Mouse (Mus musculus): ENCODE measurements at regions not wholly inside any gene's neighbourhood (a gene's known extent, or its start where the extent isn't known, plus 50 kb on each side); places are given as distances from the start of the nearest gene placed in this dataset.

- H3K4me3 ChIP-seq (replicated peaks; ENCODE audit: low read length) = no peak overlapping the region
- TF ChIP-seq POLR2A (IDR thresholded peaks at IDR 0.05; ENCODE audit: borderline replicate concordance, extremely low read depth, insufficient read depth, insufficient read length) = no peak
- no peak for ATAC-seq (ENCODE audit: low FRiP score, low read depth)
- H3K9me3 ChIP-seq (ENCODE audit: control insufficient read depth, low read length) = no peaks in the 10 kb centered on the region
- peaks cover 8% of the 10 kb centered on the region for H3K4me1 ChIP-seq (ENCODE audit: control insufficient read depth, insufficient read depth, low read length)
- no peaks in the 10 kb centered on the region for H3K27me3 ChIP-seq (ENCODE audit: control insufficient read depth, insufficient read depth, low read length)
- 43% methylated on average over 10 of the region's 10 CpGs for WGBS
- no peak for DNase-seq (ENCODE audit: low spot score)
- no peak overlapping the region for H3K9ac ChIP-seq (ENCODE audit: low read depth, low read length, severe bottlenecking)
- no peak overlapping the region for H3K4me2 ChIP-seq (replicated peaks; ENCODE audit: low read depth, low read length, severe bottlenecking)
- no peaks in the 10 kb centered on the region for H3K36me3 ChIP-seq (ENCODE audit: control insufficient read depth, insufficient read depth, low read length)
- no peak overlapping the region for H3K27ac ChIP-seq (replicated peaks; ENCODE audit: low read depth, low read length)
Measured at GRCm38 (mm10) chr17:87523643-87524042, 76.9 kb upstream of the Calm2 start.

- H3K4me1 ChIP-seq (ENCODE audit: control insufficient read depth, insufficient read depth, low read length) = peaks cover 16% of the 10 kb centered on the region
- H3K27ac ChIP-seq (replicated peaks; ENCODE audit: low read depth, low read length) = no peak overlapping the region
- no peaks in the 10 kb centered on the region for H3K36me3 ChIP-seq (ENCODE audit: control insufficient read depth, insufficient read depth, low read length)
- DNase-seq (ENCODE audit: low spot score) = no peak
- H3K4me3 ChIP-seq (replicated peaks; ENCODE audit: low read length) = no peak overlapping the region
- no peaks in the 10 kb centered on the region for H3K27me3 ChIP-seq (ENCODE audit: control insufficient read depth, insufficient read depth, low read length)
- TF ChIP-seq POLR2A (IDR thresholded peaks at IDR 0.05; ENCODE audit: borderline replicate concordance, extremely low read depth, insufficient read depth, insufficient read length) = no peak
- H3K4me2 ChIP-seq (replicated peaks; ENCODE audit: low read depth, low read length, severe bottlenecking) = no peak overlapping the region
- no peak for ATAC-seq (ENCODE audit: low FRiP score, low read depth)
- WGBS = 90% methylated on average over 7 of the region's 7 CpGs
- no peak overlapping the region for H3K9ac ChIP-seq (ENCODE audit: low read depth, low read length, severe bottlenecking)
- H3K9me3 ChIP-seq (ENCODE audit: control insufficient read depth, low read length) = no peaks in the 10 kb centered on the region
Measured at GRCm38 (mm10) chr17:87527174-87527573, 80.4 kb upstream of the Calm2 start.

DNA sequence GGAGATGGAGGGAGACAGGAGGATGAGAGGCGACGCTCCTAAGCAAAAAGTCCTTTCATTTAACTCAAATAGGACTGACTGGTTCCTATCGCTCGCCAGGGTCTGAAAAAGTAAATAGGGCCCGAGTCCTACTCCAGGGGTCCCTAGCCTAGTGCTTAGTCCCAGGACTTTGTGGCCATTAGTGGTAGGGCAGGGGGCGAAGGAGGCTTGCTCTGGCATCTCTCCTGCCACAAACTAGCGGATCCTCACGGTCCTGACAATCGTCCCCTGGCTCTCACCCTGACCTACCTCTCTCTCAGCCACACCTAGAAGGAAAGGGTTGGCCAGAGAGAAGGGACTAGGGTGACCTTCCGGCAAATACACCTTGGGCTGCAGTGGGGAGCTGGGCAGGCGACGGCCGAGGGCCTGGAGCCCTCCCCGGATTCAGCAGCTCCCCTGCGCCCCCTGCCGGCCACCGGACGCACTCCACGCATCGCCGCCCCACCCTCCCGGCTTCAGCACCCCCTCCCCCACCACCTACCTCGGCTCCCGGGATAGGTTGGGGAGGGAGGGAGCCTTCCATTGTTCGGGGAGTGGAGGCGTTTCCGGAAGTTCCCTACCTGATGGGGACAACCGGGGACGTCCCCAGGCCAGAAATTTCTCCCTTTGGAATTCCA, 83.6 kb upstream of the Calm2 start:
- Histone ChIP-seq H3K9ac (ENCODE audit: low read depth, low read length, severe bottlenecking) (peak overlapping the region; percentile 46), H3K4me1 (ENCODE audit: control insufficient read depth, insufficient read depth, low read length) (peaks cover 16% of the 10 kb centered on the region), H3K4me2 (replicated peaks; ENCODE audit: low read depth, low read length, severe bottlenecking) (peak overlapping the region; percentile 57), H3K27me3 (ENCODE audit: control insufficient read depth, insufficient read depth, low read length) (no peaks in the 10 kb centered on the region), H3K4me3 (replicated peaks; ENCODE audit: low read length) (peak overlapping the region; percentile 36), H3K9me3 (ENCODE audit: control insufficient read depth, low read length) (no peaks in the 10 kb centered on the region), H3K27ac (replicated peaks; ENCODE audit: low read depth, low read length) (no peak overlapping the region), H3K36me3 (ENCODE audit: control insufficient read depth, insufficient read depth, low read length) (no peaks in the 10 kb centered on the region)
- WGBS = 16% methylated on average over 29 of the region's 29 CpGs
- peak; percentile 68 for DNase-seq (ENCODE audit: low spot score)
- peak; percentile 89 for ATAC-seq (ENCODE audit: low FRiP score, low read depth)
- no peak for TF ChIP-seq POLR2A (IDR thresholded peaks at IDR 0.05; ENCODE audit: borderline replicate concordance, extremely low read depth, insufficient read depth, insufficient read length)

GRCm38 (mm10) chr17:87530818-87531410, 84.2 kb upstream of the Calm2 start:
- Histone ChIP-seq H3K4me3 (replicated peaks; ENCODE audit: low read length) (peak overlapping the region; percentile 36), H3K36me3 (ENCODE audit: control insufficient read depth, insufficient read depth, low read length) (no peaks in the 10 kb centered on the region), H3K27me3 (ENCODE audit: control insufficient read depth, insufficient read depth, low read length) (no peaks in the 10 kb centered on the region), H3K9ac (ENCODE audit: low read depth, low read length, severe bottlenecking) (peak overlapping the region; percentile 46), H3K9me3 (ENCODE audit: control insufficient read depth, low read length) (no peaks in the 10 kb centered on the region), H3K4me1 (ENCODE audit: control insufficient read depth, insufficient read depth, low read length) (peaks cover 16% of the 10 kb centered on the region), H3K27ac (replicated peaks; ENCODE audit: low read depth, low read length) (no peak overlapping the region), H3K4me2 (replicated peaks; ENCODE audit: low read depth, low read length, severe bottlenecking) (peak overlapping the region; percentile 57)
- DNase-seq (ENCODE audit: low spot score) = no peak
- 4% methylated on average over 17 of the region's 17 CpGs for WGBS
- 0 out of 2 replicates have a peak, but pooled peaks have one; percentile 20 for ATAC-seq (ENCODE audit: low FRiP score, low read depth)
- no peak for TF ChIP-seq POLR2A (IDR thresholded peaks at IDR 0.05; ENCODE audit: borderline replicate concordance, extremely low read depth, insufficient read depth, insufficient read length)

DNA sequence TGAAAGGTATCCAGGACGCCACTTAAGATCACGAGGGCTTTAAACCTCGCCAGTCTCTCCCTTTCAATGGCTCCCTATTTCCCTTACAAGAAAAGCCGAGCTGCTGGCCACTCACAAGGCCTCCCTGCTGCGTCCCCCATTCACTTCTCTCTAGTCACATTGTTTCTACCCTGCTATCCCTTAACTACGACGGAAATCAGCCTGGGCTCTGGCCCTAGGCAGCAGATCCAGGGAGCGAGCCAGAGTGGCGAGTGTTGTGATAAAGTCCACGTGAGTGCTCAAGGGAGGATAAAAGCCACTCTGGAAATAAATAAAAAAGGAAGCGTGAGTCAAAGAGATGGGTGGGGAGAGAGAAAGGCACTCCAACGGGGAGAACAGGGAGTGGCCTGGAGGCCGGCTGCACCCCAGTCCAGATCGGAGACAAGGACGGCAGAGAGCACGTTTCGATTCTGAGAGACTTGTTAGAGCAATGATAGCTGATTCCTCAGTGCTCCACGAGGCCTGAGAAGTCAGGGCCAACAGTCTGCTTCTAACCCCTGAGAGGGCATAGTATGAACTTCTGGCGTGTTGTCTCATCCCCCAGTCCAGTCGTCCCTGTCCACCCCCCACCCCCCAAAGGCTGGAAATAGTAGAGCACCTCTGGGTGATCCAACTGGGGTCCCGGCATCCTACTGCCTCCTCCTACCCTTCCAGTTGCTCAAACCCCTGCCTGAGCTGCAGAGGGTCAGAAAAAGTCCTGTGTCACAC, 84.8 kb upstream of the Calm2 start:
- no peaks in the 10 kb centered on the region for H3K36me3 ChIP-seq (ENCODE audit: control insufficient read depth, insufficient read depth, low read length)
- H3K27ac ChIP-seq (replicated peaks; ENCODE audit: low read depth, low read length) = no peak overlapping the region
- no peaks in the 10 kb centered on the region for H3K9me3 ChIP-seq (ENCODE audit: control insufficient read depth, low read length)
- TF ChIP-seq POLR2A (IDR thresholded peaks at IDR 0.05; ENCODE audit: borderline replicate concordance, extremely low read depth, insufficient read depth, insufficient read length) = no peak
- DNase-seq (ENCODE audit: low spot score) (no peak), ATAC-seq (ENCODE audit: low FRiP score, low read depth) (no peak)
- peak overlapping the region; percentile 36 for H3K4me3 ChIP-seq (replicated peaks; ENCODE audit: low read length)
- H3K27me3 ChIP-seq (ENCODE audit: control insufficient read depth, insufficient read depth, low read length) = no peaks in the 10 kb centered on the region
- peak overlapping the region; percentile 2; the same call in 1 of the 2 replicates for H3K9ac ChIP-seq (ENCODE audit: low read depth, low read length, severe bottlenecking)
- WGBS = 7% methylated on average over 21 of the region's 21 CpGs
- peaks cover 16% of the 10 kb centered on the region for H3K4me1 ChIP-seq (ENCODE audit: control insufficient read depth, insufficient read depth, low read length)
- H3K4me2 ChIP-seq (replicated peaks; ENCODE audit: low read depth, low read length, severe bottlenecking) = peak overlapping the region; percentile 57
